Mouse (Mus musculus): Measurements from ENCODE around the gene Lce3f.

GRCm38 (mm10) chr3:93014378-93014801 lies 22.4 kb downstream of the Lce3f start:
- TF ChIP-seq CTCF (IDR thresholded peaks at IDR 0.05; ENCODE audit: borderline replicate concordance, extremely low read depth, insufficient read depth, insufficient read length) = no peak
- no peak for TF ChIP-seq POLR2A (IDR thresholded peaks at IDR 0.05; ENCODE audit: borderline replicate concordance, extremely low read depth, insufficient read depth, insufficient read length, poor library complexity, severe bottlenecking)
